Mouse (Mus musculus) right cerebral cortex, postnatal 10 days (tissue): ENCODE data around the gene Rmdn3.

Experiments used
- DNase-seq, 2 experiments: peaks; one replicate each; pipeline ENCODE4 v3.0.0; 2021; ENCODE audit warnings: low spot score in 2 of 2

Rmdn3 gene

DNA sequence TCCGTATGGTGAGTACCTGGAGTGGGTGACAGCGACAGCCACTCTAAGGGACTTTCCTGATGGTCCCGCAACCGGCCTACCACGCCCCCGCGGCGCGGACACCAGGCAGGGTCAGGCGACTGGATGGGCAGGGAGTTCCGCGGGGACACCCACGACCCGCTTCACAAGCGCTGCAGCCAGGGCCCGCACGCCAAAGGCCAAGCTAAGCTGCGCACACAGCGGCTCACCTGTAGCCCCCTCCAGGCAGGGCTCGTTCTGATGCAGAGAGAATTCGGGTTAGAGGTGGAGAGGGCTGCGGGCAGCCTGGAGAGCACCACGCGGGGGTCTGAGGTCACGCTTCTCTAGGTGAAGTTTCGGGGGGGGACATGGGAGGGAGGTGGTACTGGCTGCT, 11.0 kb upstream of the Rmdn3 start:
- no peak for DNase-seq

DNA sequence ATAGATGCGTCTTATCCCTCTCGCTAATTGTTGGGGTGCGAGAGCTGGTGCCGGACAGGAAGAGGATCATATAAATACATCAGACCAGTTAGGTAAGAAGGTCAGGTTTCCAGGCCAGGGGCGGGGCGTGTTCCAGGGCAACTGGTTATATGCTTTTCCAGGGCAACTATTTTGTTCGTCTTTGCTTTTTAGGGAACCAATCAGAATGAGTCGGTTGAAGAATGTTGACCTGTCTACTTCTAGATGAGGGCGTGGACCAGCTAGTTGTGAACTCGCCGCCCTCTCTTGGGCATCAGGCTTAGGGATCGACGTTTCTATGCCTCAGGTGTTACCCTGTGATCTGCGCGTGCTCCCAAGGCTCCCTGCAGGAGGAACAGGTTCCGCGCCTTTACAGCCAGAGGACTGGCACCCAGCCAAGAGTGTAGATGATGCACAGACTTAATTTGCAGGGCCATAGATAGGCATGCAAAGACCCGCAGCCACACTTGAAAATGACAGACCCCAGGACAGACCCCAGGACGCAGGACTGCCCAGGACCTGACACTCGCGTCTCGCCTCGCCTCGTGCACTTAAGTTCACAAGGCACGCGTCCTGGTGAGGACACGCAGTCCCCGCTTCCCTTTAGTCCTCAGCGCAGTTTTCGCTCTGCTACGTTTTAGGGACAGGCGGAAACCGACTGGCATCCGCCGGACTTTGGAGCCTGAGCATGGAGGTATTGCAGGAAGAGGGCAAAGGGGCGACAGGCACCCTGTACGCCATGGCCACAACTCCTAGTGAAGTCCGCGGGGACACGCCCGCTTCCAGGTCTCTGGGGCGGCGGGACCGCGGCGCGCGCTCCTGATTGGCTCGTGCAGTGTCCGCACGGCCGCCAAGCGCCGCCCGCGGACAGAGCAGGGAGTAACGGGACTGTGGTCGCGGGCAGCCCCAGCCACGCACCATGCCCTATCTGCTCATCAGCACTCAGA, 10.3 kb upstream of the Rmdn3 start, which contains the start of gene Gchfr:
Gene Gchfr, plus strand, starts transcription at position 873 of the 965 bp plus-strand sequence.
- DNase-seq, result peak in 1 of 2 experiments; percentile 42

DNA sequence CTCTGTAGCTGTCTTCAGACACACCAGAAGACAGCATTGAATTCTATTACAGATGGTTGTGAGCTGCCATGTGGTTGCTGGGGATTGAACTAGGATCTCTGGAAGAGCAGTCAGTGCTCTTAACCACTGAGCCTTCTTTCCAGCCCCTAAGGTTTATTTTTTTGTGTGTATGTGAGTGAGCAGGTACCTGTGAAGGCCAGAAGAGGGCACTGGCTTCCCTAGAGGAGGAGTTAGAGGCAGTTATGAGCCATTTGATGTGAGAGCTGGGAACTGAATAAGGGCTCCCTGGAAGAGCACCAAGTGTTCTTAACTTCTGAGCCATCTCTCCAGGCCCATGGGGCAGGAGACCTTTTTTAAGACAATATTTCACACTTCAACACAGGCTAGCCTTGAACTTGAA, 8.6 kb upstream of the Rmdn3 start:
- DNase-seq, result no peak

DNA sequence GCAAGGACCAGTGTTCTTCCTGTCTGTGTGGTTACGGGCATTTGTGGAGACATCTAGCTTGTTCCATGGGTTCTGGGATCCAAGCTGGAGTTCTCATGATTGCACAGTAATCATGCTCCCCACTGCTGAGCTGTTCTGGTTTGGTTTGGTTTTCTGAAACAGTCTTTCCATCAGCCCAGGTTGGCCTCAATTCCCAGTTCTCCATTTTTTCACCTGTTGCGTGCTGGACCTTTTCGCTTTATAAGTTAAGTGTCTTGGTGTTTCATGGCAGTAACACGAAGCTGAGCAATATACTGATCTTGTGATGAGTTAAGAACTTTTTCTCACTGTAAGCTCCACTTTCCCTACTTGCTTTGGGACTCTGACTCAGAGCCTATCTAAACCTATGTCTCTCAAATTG, 7.2 kb upstream of the Rmdn3 start:
- DNase-seq, result no peak

DNA sequence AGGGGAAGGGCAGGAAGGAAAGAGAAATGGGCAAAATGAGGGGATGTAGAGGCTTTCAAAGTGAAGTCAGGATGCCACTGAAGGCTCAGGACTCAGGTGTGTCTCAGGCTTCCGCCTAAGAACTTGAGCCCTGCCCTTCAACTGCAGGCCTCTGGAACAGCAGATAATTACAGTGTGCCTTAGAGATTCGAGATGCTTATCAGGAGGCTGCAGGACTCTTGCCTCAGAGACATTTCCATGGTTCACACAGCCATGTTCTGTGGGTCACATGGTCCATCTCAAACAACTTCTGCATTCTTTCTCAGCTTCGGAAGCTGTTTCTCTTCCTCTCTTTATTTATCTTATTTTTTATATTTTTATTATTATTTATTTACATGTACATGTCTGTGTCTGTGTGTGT, 6.3 kb upstream of the Rmdn3 start:
- no peak for DNase-seq

DNA sequence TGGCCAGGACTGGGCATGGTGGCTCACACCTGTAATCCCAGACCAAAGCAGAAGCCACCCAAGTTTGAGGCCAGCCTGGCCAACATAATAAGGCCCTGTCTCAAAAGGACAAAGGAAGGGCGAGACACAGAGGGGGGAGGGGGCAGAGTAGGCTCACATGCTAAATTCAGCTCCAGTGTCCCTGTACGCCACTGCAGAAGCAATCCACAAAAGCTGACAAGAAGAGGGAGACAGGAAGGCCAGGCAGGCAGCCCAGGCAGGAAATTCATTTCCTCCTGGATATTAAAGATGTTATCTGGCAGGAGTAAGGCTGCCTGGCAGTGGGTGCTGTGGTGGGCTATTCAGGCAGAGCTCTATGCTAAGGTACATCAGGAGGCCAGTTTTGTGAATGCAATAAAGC, 4.4 kb upstream of the Rmdn3 start:
- no peak for DNase-seq

DNA sequence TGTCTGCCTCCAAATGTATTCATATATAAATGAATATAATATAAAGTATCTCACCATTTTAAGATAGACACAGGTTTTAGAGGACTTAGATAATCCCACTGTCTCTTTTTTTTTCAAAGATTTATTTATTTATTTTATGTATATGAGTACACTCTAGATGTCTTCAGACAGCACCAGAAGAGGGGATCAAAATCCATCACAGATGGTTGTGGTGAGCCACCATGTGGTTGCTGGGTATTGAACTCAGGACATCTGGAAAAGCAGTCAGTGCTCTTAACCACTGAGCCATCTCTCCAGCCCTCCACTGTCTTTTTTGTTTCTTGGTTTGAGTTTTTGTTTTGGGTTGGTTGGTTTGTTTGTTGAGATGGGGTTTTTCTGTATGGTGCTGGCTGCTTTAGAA, 1.0 kb upstream of the Rmdn3 start:
- DNase-seq, result no peak

DNA sequence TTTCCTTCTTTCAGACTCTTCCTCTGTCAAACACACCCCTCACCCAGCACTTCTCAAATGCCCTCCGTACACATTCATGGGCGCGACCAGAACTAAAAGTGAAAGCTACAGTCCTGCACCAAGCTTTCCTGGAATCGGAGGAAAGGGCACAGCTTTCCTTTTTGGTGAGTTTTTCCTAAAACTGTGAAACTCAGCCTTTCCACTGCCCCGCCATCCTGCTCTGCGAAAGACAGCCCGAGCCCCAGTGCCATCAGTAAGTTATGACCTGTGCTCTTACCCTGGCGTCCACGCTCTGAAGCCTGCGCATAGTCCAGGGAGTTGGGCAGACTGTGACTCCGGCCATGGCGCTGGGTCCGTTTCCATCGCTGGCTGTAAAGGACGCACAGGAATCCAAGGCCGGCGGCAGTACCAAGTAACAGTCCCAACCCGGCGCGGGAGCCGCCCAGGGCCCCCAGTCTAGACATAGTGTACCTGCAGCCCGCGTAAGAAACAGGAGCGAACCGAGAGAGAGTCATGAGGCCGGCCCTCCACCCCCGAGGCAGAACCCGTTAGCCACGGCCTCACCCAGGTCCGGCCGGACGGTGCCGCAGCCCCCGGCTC, 653 bp downstream of the Rmdn3 start:
- peak in 1 of 2 experiments; percentile 47 for DNase-seq

DNA sequence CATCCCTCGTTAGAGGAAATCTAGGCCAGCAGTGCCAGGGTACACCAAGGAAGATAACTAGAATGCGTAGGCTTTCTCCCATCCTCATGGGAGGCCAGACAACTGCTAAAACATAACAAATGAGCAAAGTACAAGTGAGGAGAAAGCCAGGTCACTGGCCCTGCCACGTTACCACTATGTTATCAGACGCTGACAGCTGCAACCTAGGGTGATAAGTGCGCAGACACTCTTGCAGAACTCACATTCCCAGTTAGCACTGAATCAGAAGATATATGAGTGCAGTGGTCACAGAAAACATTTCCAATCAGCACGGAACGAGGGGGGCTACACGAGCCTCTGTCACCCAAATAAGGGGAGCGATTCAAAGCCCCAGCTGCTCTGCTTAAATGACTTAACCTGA, 1.4 kb downstream of the Rmdn3 start:
- DNase-seq, result no peak

DNA sequence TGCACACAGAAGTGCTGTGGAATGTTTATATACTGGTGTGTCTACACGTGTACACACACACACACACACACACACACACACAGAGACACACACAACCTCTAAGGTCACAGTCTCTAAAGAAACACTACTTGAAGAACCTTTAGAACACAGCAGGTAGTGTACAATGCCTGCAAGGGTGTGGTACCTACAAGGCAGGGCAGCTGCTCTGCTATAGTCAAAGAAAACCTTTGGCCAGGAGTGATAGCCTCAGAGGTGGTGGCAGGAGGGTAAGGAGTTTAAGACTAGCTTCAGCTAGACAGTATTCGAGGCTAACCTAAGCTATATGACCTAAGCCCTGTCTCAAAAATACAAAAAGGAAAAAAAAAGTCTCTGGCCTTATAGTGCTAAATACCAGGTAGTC, 2.2 kb downstream of the Rmdn3 start:
- no peak for DNase-seq

DNA sequence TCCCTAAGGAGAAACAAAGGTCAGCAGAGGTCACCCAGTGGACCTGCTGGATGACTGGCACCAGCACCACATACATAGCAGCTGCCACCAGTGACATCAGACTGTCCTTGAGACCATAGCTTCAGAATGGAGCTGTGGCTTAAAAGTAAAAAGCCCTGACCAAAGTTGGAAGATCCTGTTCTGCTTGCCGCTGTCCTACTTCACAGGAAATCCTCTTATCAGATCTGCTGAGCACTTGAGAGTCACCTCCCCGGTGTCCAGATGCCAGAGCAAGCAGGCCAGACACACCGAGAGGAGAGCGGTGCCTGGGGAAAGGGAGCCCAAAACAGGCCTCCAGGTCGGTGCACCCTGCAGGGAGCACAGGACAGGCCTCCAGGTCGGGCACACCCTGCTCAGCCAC, 4.6 kb downstream of the Rmdn3 start:
- DNase-seq, result no peak

DNA sequence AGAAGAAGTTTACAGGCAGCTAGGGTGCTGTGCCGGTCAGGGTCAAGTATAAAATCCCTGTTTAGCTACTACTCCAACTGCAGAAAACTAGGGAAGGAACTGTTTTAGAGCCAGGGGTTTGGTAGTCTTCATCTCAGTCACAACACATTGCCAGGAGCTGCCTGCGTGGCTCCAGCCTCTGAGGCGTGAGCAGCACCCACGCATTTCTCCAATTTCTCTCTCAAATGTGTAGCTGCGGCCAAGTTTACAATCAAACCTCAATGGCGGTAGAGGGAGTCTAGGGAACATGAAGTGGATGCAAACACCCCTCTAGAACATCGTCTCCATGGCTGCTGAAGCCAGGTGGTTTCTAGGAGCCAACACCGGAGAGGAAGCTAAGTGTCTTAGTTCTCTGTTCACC, 9.1 kb downstream of the Rmdn3 start:
- DNase-seq, result no peak

DNA sequence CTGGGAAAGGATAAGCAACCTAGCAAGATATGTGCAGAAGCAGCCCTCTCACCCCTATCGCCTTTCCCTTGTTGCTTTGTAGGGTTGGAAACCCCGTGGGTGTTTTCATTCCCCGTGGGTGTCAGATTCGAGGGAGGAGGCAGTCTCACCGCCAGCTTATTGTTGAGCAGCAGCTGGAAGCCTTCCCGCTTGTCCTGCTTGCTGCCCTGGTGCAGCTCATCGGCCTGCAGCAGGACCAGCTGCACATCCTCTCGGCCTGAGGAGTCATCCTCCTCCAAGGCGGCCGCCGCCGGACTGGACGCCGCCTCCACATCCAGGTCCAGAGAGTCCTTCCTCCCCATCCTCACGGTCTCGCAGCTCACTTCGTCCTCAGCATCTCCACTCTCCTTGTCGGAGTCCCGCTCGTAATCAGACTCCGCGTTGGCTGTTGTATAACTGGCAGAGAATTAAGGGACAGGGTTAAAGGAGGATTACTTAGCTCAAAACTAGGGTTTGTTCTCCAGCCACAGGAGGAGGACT, 9.6 kb downstream of the Rmdn3 start:
- DNase-seq, result no peak

DNA sequence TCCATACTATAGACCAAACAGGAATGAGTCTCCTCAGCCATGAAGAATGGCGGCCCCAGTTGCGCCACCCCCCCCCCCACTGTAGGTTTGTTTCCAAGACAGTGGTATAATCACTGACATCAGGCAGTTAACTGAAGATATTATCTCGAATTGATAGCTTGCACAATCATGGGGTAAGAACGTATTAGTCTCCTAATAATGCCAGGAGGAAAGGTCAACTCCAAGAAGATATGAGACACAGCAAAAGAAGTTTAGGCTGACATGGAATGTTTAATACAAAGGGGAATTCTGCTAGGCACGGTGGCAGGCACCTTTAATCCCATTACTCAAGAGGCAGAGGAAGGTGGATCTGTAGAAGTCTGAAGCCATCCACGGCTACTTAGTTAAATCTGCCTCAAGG, 10.4 kb downstream of the Rmdn3 start:
- no peak for DNase-seq

DNA sequence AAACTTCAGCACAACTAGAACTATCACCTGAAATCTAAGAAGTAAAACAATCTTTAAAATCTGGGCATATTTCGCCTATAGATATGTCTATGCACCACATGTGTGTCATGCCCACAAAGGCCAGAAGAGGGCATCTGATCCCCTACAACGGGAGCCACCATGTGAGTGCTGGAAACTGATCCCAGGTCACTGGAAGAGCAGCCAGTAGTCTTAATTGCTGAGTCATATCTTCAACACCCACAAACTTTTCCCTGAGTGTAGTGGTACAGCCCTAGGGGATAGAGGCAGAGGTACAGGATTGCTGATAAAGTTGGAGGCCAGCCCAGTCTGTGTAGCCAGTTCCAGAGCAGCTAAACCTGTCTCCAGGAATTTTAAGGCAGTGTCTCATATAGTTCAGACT, 11.6 kb downstream of the Rmdn3 start:
- DNase-seq, result no peak

DNA sequence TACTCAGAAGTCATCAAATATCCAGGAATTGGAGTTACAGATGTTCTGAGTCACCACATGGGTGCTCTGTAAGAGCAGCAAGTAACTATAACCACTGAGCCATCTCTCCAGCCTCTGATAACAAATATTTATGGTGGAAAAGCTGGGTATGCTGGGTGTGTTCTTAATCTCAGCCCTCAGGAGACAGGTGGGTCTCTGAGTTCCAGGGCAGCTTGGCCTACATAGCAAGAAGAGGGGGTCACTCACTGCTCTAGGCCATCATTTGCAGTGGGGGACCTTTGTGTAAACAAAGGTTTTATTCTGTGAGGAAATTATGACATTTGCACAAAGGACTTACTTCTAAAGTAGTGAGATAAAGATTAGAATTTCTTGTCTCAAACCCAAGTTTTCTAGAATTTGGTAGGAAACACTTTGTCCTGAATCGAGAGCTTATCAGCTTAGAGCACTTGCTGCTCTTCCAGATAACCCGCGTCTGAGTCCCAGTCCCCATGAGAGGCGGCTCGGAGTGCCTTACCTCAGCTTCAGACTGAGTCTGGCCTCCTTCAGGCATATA, 20.4 kb downstream of the Rmdn3 start:
- no peak for DNase-seq

DNA sequence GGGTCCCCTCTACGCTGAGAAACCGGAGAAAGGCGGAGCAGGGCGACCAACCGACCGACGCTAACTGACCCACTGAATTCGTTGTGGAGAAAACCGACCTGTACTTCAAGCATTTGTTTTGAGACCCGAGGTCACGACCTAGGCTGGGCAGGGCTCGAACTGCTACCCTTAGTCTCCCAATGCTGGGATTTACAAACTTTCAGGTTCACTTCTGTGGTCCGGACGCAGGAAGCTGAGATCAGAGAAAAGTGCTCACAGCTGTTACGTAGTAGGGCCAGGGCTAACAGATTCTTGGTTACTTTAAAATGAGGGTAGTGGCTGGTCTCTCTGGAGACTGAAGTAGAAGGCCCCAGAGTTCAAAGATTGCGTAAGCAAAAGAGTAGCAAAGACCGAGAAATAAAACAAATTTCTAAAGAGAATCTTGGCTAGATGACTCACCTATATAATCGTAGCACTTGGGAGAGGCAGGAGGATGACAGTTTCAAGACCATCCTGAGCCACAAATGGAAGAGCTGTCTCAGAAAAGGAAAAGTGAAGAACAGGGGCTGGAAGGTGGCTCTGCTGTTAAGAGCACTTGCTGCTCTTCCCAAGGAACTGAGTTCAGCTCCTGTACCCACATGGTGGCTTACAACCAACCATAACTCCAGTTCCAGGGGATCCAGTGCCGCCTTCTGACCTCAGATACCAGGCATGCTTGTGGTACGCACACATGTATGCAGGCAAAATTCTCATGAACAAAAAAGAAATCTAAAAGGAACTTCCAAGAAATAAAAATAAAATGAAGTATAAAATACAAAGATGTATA, 43.5 kb downstream of the Rmdn3 start:
- peak; percentile 24 to 26 for DNase-seq

DNA sequence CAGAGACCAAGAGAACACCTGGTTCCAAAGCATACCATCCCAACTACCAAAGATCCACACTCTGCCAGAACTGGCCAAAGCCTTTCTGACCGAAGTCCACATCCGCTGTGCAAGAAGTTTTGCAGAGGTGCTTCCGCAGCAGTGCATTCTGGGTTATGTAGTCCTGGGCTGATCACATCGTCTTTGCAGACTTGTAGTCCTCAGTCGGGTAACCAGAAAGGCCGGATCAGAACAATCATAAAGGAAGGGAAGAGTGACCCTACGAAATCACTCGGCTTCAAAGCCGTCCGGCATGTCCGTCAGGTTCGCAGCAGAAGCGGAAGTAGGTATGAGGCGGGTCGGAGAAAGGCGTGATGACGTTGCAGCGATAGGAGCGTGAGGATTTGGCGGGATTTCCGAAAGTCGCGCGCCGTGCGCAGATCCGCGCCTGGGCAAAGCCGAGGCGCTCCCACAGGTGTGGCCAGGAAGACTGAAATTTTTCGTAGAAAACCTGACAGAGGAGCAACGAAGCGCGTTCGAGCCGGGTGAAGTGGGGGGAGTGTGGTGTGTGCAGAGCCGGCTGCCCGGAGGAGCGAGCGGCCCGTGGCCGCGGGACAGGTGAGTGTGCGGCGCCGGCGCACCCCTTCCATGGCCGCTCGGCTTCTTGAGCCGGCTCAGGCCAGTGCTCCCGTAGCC, 44.3 kb downstream of the Rmdn3 start, which contains the start of gene Rad51:
Gene Rad51, plus strand, starts transcription at position 356 of the 675 bp plus-strand sequence.
- DNase-seq, result peak; percentile 90 to 92

DNA sequence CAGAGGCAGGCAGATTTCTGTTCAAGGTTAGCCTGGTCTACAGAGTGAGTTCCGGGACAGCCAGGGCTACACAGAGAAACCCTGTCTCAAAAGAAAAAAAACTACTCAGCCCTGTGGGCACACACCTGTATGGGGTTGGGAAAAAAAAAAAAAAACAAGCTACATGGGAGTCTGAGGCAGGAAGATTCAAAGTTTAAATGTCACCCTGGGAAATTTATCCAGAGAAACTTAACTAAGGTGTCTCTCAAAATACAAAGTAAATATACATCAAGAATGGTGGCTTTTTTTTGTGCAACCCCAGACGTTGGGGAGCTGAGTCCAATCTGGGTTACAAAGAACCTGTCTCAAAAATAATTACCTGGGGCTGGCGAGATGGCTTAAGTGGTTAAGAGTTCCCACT, 45.8 kb downstream of the Rmdn3 start:
- DNase-seq, result no peak

DNA sequence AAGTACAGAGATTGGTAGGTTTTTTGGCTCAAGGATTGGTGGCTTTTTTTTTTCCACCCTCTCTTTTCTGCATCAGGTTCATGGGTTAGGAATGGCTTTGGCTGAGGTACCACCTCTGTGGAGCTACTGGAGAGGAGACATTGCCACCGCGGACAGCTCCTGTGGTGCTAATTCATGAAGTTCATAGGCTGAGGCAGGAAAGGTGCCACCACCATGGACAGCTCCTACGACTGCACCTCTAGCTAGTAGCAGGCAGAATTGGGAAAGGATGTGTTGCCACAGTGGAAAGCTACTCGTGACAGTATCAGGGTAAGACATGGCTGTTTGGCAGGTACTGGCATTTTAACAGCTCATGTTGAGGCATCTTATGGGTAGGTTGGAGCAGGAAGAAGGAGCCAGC, 48.3 kb downstream of the Rmdn3 start:
- no peak for DNase-seq

DNA sequence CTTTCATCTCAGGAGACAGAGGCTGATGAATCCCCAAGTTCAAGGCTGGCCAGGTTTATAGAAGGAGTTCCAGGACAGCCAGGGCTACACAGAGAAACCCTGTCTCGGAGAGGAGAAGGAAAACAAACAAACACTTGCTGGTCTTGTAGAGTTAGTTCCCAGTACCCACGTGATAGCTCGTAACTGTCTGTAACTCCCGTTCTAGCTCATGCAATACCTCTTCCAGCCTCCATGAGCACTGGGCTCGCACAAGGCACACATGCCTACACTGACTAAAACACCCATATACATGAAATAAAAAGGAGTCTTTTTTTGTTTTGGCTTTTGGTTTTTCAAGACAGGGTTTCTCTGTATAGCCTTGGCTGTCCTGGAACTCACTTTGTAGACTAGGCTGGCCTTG, 50.3 kb downstream of the Rmdn3 start:
- no peak for DNase-seq
